Mouse (Mus musculus) intestine, embryonic 15.5 days (tissue): Measurements from ENCODE around the gene Ptgs1. TPM values are rescaled to one million over a fixed set of nuclear protein-coding genes. Genes with fewer than 3 reads are reported as not detected.

Experiments used
- ATAC-seq: fragments of 200-750 bp; cut with Nextera tagmentation; 2 replicates; pipeline ENCODE4 v1.8.0; 2017; ENCODE audit warnings: moderate TSS enrichment, moderate library complexity
- H3K27ac ChIP-seq: fragments of 300-500 bp; sonication (generic); 2 replicates; pipeline ENCODE4 v1.5.1; 2015; ENCODE audit warnings: mild to moderate bottlenecking, inconsistent platforms
- H3K27me3 ChIP-seq: fragments of 300-500 bp; sonication (generic); replicated peaks from 2 replicates; pipeline ENCODE4 v1.6.1; 2015; ENCODE audit warnings: inconsistent platforms
- H3K36me3 ChIP-seq: fragments of 300-500 bp; sonication (generic); 2 replicates; pipeline ENCODE4 v1.6.1; 2015; ENCODE audit warnings: inconsistent platforms
- H3K4me1 ChIP-seq: fragments of 300-500 bp; sonication (generic); replicated peaks from 2 replicates; pipeline ENCODE4 v1.6.1; 2015; ENCODE audit warnings: inconsistent platforms
- H3K4me2 ChIP-seq: fragments of 300-500 bp; sonication (generic); replicated peaks from 2 replicates; pipeline ENCODE4 v1.6.1; 2015; ENCODE audit warnings: mild to moderate bottlenecking, inconsistent platforms
- H3K4me3 ChIP-seq: fragments of 300-500 bp; sonication (generic); replicated peaks from 2 replicates; pipeline ENCODE4 v1.5.1; 2015; ENCODE audit warnings: inconsistent platforms
- H3K9ac ChIP-seq: fragments of 300-500 bp; sonication (generic); 2 replicates; pipeline ENCODE4 v1.6.1; 2015; ENCODE audit warnings: inconsistent platforms
- H3K9me3 ChIP-seq: fragments of 300-500 bp; sonication (generic); 2 replicates; pipeline ENCODE4 v1.6.1; 2016; ENCODE audit warnings: inconsistent platforms
- WGBS: fragments of 180-500 bp; shearing (Covaris S2); methylation state at CpG from one replicate; pipeline ENCODE4 v1.1.7; 2015; 5-methylcytosine and 5-hydroxymethylcytosine counted together
- polyA plus RNA-seq: library from polyadenylated mRNA; unstranded; fragments of >200 nt; fragmentation: Nextera tagmentation; extraction: Ambion mirVana; gene quantifications from 2 replicates; pipeline ENCODE4 v1.2.1, GENCODE M21; 2015

Gene Ptgs1
- polyA plus RNA-seq, 1 experiment from 2014 or later: 24.7 TPM

DNA sequence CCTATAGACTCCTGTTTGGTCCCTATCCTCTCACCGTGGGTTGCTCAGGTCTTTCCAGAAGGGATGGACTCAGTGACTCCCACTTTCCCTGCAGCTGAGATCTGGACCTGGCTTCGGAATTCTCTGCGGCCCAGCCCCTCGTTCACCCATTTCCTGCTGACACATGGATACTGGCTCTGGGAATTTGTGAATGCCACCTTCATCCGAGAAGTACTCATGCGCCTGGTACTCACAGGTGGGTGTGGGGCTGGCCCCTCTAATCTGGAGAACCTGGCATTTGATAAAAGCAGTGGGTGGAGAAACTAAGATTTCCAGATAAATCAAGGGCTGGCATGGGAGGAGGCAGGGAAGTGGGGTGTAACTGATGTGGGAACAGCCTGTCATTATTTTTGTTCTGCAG is 7.3 kb downstream of the Ptgs1 start:
- Histone ChIP-seq H3K36me3 (no peaks in the 10 kb centered on the region), H3K4me2 (no peak overlapping the region), H3K9me3 (no peaks in the 10 kb centered on the region), H3K9ac (no peak overlapping the region), H3K27me3 (no peaks in the 10 kb centered on the region), H3K4me1 (peaks cover 18% of the 10 kb centered on the region; the same call in 1 of the 2 replicates), H3K27ac (no peak overlapping the region), H3K4me3 (no peak overlapping the region)
- ATAC-seq: no peak; the same call in 1 of the 2 replicates
- 87% methylated on average over 6 of the region's 6 CpGs for WGBS

DNA sequence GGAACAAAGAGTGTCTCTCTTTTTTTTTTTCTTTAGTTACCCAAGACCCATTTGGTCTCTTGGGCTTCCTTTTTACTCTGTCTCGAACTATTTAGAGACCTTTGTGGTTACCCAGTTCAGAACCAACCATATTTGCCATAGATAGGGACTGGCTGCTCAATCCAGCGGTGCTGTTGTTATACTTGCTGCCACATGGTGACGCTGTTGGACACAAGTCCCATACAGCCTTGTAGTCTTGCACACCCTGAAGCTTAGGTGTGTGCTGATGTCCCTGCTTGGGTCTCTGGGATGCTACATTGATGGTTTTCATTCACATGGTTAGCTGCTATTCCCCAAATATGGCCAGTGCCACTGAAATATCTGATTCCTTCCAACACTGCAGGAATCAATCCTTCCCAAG is 8.2 kb downstream of the Ptgs1 start:
- 82% methylated on average over 3 of the region's 3 CpGs for WGBS
- H3K27me3 ChIP-seq: no peaks in the 10 kb centered on the region
- H3K4me2 ChIP-seq: no peak overlapping the region
- H3K36me3 ChIP-seq: no peaks in the 10 kb centered on the region
- no peak overlapping the region for H3K9ac ChIP-seq
- no peak overlapping the region for H3K27ac ChIP-seq
- no peaks in the 10 kb centered on the region for H3K9me3 ChIP-seq
- H3K4me3 ChIP-seq: no peak overlapping the region
- H3K4me1 ChIP-seq: peaks cover 18% of the 10 kb centered on the region; the same call in 1 of the 2 replicates
- ATAC-seq: no peak

DNA sequence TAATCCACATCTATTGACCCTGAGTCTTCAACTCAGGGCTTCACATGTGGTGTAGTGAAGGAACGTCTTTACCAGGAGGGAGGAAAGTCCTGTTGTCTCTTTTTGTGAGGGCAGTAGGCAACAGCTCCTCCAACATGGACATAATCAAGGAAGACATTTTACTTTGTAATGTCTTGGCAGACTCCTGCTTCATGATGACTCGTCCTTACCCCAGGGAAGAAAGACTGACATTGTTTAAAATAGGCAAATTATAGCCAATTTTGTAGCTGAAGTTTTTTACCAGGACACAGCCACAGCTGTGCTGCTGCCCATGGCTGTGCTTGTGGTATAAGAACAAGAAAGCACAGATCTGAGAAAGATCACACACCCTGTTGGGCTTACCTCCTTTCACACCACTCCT is 8.7 kb downstream of the Ptgs1 start:
- 70% methylated on average over 2 of the region's 2 CpGs for WGBS
- H3K9ac ChIP-seq: no peak overlapping the region
- no peak for ATAC-seq

DNA sequence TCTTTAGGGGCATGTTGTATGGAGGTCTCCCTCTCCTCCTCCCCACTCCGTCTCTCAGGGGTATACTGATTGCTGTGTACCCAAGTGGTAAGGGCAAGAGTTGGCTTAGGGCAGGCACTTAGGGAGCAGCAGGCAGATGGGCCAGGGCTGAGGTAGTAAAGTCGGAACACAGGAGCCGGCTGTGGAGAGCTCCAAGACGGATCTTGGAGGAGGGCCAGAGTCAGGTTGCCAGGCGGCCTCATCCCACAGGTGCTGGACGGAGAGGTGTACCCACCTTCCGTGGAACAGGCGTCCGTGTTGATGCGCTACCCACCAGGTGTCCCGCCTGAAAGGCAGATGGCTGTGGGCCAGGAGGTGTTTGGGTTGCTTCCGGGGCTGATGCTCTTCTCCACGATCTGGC is 12.3 kb downstream of the Ptgs1 start:
- Histone ChIP-seq H3K4me3 (no peak overlapping the region), H3K36me3 (no peaks in the 10 kb centered on the region), H3K4me2 (no peak overlapping the region), H3K9ac (no peak overlapping the region), H3K4me1 (no peaks in the 10 kb centered on the region), H3K27me3 (no peaks in the 10 kb centered on the region), H3K27ac (no peak overlapping the region), H3K9me3 (no peaks in the 10 kb centered on the region)
- no peak for ATAC-seq
- 87% methylated on average over 13 of the region's 13 CpGs for WGBS

More for the DNA sequence above, 8.7 kb downstream of the Ptgs1 start:
- Histone ChIP-seq H3K36me3 (no peaks in the 10 kb centered on the region), H3K27me3 (no peaks in the 10 kb centered on the region), H3K4me3 (no peak overlapping the region), H3K4me2 (no peak overlapping the region), H3K27ac (no peak overlapping the region), H3K9me3 (no peaks in the 10 kb centered on the region), H3K4me1 (peaks cover 18% of the 10 kb centered on the region; the same call in 1 of the 2 replicates)

DNA sequence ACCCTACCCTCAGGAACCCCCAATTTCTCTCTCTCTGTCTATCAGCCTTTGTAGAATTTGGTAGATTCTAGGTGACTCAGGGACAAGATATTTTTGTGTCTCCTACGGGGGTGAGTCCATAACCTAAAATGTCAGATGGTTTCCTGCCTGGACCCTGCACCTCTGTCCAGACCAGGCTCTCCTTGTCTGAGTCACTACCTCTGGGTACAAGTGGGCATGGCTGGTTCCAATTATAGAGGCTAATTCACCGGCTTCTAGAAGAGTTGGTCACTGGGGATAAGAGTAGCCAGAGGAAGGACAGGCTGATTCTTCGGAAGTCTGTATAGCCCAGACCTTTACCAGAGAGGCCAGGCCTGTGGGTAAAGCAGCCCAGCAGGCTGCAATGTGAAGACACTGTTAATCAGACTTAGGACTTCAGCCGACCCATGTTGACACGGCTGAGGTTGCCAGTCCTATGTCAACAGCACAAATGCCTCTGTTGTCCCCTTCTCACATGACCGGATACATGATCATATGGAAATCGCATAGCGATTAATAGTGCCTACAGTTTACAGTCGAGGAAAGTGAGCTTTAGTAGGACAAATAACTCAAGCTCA is 13.2 kb downstream of the Ptgs1 start:
- Histone ChIP-seq H3K27me3 (no peaks in the 10 kb centered on the region), H3K9ac (no peak overlapping the region), H3K27ac (no peak overlapping the region), H3K36me3 (no peaks in the 10 kb centered on the region), H3K9me3 (no peaks in the 10 kb centered on the region), H3K4me1 (no peaks in the 10 kb centered on the region), H3K4me2 (no peak overlapping the region), H3K4me3 (no peak overlapping the region)
- ATAC-seq: 0 out of 2 replicates have a peak, but pooled peaks have one; percentile 28
- 61% methylated on average over 9 of the region's 9 CpGs for WGBS

DNA sequence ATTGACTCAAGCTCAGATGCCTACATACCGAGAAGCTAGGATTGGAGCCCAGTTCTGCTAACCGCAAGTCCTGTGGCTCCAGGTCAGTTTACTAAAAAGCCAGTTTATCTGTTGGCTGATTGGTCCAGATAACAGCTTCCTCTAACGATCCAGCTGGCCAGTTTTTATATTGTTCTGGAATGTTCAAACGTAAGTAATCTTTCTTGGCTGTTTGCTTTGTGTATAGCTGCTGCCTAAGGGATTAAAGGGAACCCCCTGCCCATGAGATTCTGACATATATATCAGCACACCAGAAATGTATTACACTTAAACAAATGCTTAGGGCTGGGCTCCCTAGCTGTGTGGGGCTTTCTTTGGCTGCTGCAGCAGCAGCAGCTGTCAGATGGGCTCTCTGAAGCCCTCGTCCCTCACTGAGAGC is 13.7 kb downstream of the Ptgs1 start:
- Histone ChIP-seq H3K9me3 (no peaks in the 10 kb centered on the region), H3K27ac (no peak overlapping the region), H3K4me2 (no peak overlapping the region), H3K36me3 (no peaks in the 10 kb centered on the region), H3K9ac (no peak overlapping the region), H3K27me3 (no peaks in the 10 kb centered on the region), H3K4me1 (no peaks in the 10 kb centered on the region), H3K4me3 (no peak overlapping the region)
- 22% methylated on average over 5 of the region's 5 CpGs for WGBS
- peak; percentile 63; the same call in 1 of the 2 replicates for ATAC-seq

DNA sequence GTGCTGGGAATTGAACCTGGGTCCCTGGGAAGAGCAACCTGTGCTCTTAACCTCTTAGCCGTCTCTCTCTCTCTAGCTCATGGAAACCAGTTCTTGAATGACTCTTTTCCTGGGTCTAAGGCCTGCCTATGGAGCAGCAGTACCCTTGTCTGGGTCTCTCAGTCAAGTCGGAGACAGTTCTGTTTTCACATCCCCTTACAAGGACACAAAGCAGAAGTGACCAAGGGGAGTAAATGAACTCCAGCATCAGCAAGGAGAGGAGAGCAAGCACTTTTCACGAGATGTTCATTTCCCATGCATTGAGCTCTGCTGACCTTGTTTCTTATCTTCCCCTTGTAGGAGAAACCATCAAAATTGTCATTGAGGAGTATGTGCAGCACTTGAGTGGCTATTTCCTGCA is 14.5 kb downstream of the Ptgs1 start:
- Histone ChIP-seq H3K36me3 (no peaks in the 10 kb centered on the region), H3K4me1 (no peaks in the 10 kb centered on the region), H3K9ac (no peak overlapping the region), H3K27me3 (no peaks in the 10 kb centered on the region), H3K27ac (no peak overlapping the region), H3K4me3 (no peak overlapping the region), H3K4me2 (no peak overlapping the region), H3K9me3 (no peaks in the 10 kb centered on the region)
- WGBS: 76% methylated on average over 3 of the region's 3 CpGs
- ATAC-seq: no peak

DNA sequence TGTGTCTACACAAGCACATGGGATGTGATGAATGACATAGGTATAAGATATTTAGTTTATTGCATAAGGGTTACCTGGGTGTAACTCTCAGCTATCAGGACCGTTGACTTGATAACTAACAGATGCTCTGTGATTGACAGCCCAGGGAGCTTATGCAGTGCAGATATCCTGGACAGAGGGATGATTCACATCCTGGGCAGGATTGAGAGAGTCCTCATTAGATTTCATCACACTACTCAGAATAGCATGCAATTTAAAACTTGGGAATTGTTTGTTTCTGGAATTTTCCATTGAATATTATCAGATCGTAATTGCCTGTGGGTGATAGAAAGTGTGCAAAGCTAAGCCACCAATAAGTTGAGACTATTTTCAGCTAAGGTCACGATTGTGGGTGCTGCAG is 17.7 kb downstream of the Ptgs1 start:
- WGBS: 60% methylated on average over 3 of the region's 3 CpGs
- Histone ChIP-seq H3K27ac (no peak overlapping the region), H3K4me3 (no peak overlapping the region), H3K9me3 (no peaks in the 10 kb centered on the region), H3K4me2 (no peak overlapping the region), H3K36me3 (no peaks in the 10 kb centered on the region), H3K27me3 (no peaks in the 10 kb centered on the region), H3K4me1 (no peaks in the 10 kb centered on the region), H3K9ac (no peak overlapping the region)
- no peak for ATAC-seq

DNA sequence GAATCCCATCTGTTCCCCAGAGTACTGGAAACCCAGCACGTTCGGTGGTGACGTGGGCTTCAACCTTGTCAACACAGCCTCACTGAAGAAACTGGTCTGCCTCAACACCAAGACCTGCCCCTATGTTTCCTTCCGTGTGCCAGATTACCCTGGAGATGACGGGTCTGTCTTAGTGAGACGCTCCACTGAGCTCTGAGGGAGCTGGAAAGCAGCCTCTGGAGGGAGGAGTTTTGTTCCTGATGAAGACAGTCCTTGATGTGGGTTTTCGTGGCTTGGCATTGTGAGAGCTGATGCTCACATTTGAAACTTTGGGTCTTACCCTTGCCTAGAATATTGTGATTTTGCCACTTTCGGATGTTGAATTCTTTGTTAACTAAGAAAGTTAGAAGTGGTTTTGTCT is 20.9 kb downstream of the Ptgs1 start:
- H3K4me3 ChIP-seq: no peak overlapping the region
- no peak overlapping the region for H3K27ac ChIP-seq
- no peaks in the 10 kb centered on the region for H3K4me1 ChIP-seq
- H3K36me3 ChIP-seq: no peaks in the 10 kb centered on the region
- H3K9me3 ChIP-seq: no peaks in the 10 kb centered on the region
- no peaks in the 10 kb centered on the region for H3K27me3 ChIP-seq
- no peak for ATAC-seq
- no peak overlapping the region for H3K4me2 ChIP-seq
- WGBS: 83% methylated on average over 8 of the region's 8 CpGs
- no peak overlapping the region for H3K9ac ChIP-seq

DNA sequence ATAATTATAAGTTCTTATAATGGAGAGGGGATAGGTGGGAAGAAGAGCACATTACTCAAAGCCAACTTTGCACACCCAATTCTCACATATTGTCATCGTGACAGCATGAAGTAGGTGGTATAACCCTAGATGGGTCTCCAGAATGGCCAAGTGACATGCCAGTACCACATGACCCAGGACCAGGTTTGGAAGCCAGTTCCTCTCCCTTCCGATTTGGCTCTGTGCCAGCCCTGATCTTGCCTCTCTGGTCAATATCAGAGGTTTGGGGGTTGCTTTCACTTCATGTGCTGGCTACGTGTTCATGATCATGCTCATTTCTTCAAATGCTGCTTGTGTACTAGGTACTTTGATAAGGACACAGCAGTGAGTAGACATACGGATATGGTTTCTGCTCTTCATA is 22.3 kb downstream of the Ptgs1 start:
- Histone ChIP-seq H3K27ac (no peak overlapping the region), H3K36me3 (no peaks in the 10 kb centered on the region), H3K9ac (no peak overlapping the region), H3K4me3 (no peak overlapping the region), H3K4me2 (no peak overlapping the region), H3K9me3 (no peaks in the 10 kb centered on the region), H3K4me1 (no peaks in the 10 kb centered on the region), H3K27me3 (no peaks in the 10 kb centered on the region)
- ATAC-seq: no peak
- WGBS: 83% methylated on average over 4 of the region's 4 CpGs

DNA sequence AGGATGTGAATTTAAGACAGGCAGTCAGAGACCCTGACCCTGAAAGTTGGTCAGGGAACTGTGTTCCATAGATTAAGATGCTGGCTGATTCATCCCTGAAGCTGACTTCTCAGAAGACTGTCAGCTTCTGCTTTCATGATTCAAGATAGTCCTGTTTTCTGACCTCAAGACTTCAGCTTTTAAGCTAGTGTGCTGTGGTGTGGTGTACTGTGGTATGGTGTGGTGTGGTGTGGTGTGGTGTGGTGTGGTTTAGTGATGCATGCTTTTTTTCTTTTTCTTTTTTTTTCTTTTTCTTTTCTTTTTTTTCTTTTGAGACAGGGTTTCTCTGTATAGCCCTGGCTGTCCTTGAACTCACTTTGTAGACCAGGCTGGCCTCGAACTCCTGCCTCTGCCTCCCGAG is 24.2 kb downstream of the Ptgs1 start:
- WGBS: 82% methylated on average over 2 of the region's 2 CpGs
- ATAC-seq: no peak
- no peaks in the 10 kb centered on the region for H3K27me3 ChIP-seq
- H3K4me3 ChIP-seq: no peak overlapping the region
- H3K9me3 ChIP-seq: no peaks in the 10 kb centered on the region
- H3K27ac ChIP-seq: no peak overlapping the region
- no peaks in the 10 kb centered on the region for H3K4me1 ChIP-seq
- no peaks in the 10 kb centered on the region for H3K36me3 ChIP-seq
- no peak overlapping the region for H3K9ac ChIP-seq
- H3K4me2 ChIP-seq: no peak overlapping the region

DNA sequence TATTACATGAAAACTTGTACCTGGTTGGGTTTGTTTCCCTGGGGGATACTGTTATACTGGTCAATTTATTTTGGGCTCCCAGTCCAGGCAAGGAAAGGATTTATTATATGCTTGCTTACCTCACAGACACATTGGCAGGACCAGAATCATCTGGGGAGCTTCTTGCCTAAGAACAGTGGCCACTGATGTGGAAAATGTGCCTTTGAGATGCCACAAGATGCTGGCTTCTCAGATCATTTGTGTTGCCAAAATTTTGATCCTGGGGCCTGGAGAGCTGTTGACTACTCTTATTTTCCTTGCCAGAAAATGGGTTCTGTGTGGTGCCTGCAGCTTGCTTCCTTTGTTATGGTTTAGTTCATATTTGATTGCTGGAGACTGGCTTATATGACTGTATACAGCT is 26.7 kb downstream of the Ptgs1 start:
- no peak overlapping the region for H3K4me2 ChIP-seq
- H3K27ac ChIP-seq: no peak overlapping the region
- no peak overlapping the region for H3K9ac ChIP-seq
- H3K4me3 ChIP-seq: no peak overlapping the region
- ATAC-seq: no peak
- no peaks in the 10 kb centered on the region for H3K27me3 ChIP-seq
- no peaks in the 10 kb centered on the region for H3K9me3 ChIP-seq
- H3K4me1 ChIP-seq: no peaks in the 10 kb centered on the region
- H3K36me3 ChIP-seq: no peaks in the 10 kb centered on the region

DNA sequence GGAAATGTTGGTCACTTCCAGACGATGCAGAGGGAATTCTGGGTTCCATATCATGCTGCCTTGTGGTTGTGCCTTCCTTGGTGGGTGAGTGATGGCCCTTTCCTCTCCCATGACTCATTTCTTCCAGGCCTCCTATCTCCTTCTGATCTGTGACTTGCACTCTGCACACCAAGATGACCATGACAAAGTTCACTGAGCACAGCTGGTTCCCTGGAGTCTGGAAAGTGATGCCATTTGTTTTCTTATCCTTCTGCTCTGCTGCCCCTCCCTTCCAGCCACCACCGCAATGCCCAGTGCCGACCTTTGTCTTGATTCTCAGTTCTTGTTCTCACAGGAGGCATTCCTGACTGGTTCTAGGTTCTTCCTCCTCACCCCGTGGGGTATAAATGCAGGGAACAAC is 29.2 kb downstream of the Ptgs1 start:
- Histone ChIP-seq H3K27ac (no peak overlapping the region), H3K27me3 (no peaks in the 10 kb centered on the region), H3K9me3 (no peaks in the 10 kb centered on the region), H3K36me3 (no peaks in the 10 kb centered on the region), H3K4me3 (no peak overlapping the region), H3K9ac (no peak overlapping the region), H3K4me2 (no peak overlapping the region), H3K4me1 (no peaks in the 10 kb centered on the region)
- no peak for ATAC-seq
- 69% methylated on average over 4 of the region's 4 CpGs for WGBS
